Mouse (Mus musculus): Measurements from ENCODE around the gene Hpgd. TPM values are rescaled to one million over a fixed set of nuclear protein-coding genes. Genes with fewer than 3 reads are reported as not detected.

The Hpgd gene
- polyA plus RNA-seq, 1 experiment: 5.1 TPM

DNA sequence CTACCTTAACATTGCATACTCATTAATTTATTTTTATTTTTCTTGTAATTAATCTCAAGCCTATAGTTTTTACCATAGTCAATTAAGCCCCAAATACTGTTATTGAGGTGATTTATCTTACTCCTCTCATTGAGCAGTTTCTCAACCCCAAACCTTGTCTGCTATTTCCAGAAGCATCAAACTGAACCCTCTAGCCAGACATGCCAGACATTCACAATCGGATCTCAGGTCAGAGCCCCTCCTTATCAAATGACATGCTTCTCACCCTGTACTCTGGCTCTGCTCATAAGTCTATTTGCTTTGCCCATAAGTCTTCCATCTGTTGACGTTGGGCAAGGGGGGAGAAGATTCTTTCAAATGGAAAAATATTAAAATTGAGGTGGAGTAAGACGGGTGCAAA lies 33.3 kb downstream of the Hpgd start:
- H3K4me1 ChIP-seq (ENCODE audit: control insufficient read depth, insufficient read depth, low read length): no peaks in the 10 kb centered on the region

DNA sequence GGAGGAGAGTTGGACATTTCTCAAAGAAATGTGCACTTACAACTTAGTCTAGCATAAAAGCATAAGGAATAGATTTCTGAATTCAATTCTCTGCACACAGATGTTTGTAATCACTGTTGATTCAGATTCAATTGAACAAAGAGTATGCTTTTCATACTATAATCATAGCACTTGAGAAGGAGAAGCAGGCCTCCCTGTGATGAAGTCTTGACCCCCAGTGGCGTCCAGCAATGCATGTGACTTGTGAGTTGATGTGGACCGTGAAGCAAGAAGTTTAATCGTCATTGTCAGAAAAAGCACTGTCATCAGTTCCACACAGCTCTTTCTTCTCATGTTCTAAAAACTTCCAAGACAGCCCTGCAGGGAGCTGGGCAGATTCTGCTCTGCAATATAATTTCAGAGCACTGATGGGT lies 33.8 kb downstream of the Hpgd start:
- Histone ChIP-seq H3K36me3 (ENCODE audit: control insufficient read depth, insufficient read depth, low read length) (no peaks in the 10 kb centered on the region), H3K27ac (ENCODE audit: control insufficient read depth, insufficient read depth, low read depth, low read length) (no peak overlapping the region), H3K4me1 (ENCODE audit: control insufficient read depth, insufficient read depth, low read length) (no peaks in the 10 kb centered on the region), H3K27me3 (ENCODE audit: control insufficient read depth, insufficient read depth, low read length) (no peaks in the 10 kb centered on the region), H3K4me3 (ENCODE audit: control insufficient read depth, low read depth, low read length) (no peak overlapping the region)
- TF ChIP-seq POLR2A (IDR thresholded peaks at IDR 0.05; ENCODE audit: control insufficient read depth, low read depth, low read length) (no peak), CTCF (IDR thresholded peaks at IDR 0.05; ENCODE audit: control insufficient read depth, insufficient read depth, insufficient replicate concordance, low read depth, low read length) (no peak)

More for the DNA sequence above, 33.3 kb downstream of the Hpgd start:
- Histone ChIP-seq H3K27ac (ENCODE audit: control insufficient read depth, insufficient read depth, low read depth, low read length) (no peak overlapping the region), H3K27me3 (ENCODE audit: control insufficient read depth, insufficient read depth, low read length) (no peaks in the 10 kb centered on the region), H3K4me3 (ENCODE audit: control insufficient read depth, low read depth, low read length) (no peak overlapping the region), H3K36me3 (ENCODE audit: control insufficient read depth, insufficient read depth, low read length) (no peaks in the 10 kb centered on the region)
- TF ChIP-seq CTCF (IDR thresholded peaks at IDR 0.05; ENCODE audit: control insufficient read depth, insufficient read depth, insufficient replicate concordance, low read depth, low read length) (no peak), POLR2A (IDR thresholded peaks at IDR 0.05; ENCODE audit: control insufficient read depth, low read depth, low read length) (no peak)

DNA sequence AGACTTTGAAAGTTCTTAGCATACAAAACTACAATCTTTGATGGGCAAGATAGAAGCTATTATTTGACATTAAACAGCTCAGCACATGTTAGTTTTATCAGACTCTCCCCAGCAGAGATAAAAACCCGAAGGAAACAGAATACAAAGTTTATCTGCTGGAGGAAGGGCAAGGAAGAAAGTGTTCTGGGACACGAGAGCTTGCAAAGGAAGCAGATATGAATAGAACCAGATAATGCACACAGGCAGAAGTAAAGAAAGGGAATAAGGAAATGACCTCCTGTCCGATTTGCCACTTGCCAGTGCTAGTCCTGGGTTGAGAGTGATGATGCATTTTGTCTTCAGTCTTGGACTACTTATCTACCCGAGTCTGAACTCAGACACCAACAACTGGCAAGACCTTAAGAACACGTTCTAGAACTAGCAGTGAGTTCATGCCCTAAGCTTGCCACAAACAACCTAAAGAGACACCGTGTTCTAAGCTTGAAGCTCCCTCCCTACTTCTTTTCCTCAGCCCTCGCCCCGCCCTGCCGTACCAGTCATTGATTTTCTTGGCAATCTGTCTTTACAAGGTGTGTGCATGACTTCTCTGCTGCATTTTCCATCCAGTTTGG lies 41.1 kb downstream of the Hpgd start:
- peak overlapping the region; percentile 70 for H3K27ac ChIP-seq (ENCODE audit: control insufficient read depth, insufficient read depth, low read depth, low read length)
- no peak overlapping the region for H3K4me3 ChIP-seq (ENCODE audit: control insufficient read depth, low read depth, low read length)
- TF ChIP-seq CTCF (IDR thresholded peaks at IDR 0.05; ENCODE audit: control insufficient read depth, insufficient read depth, insufficient replicate concordance, low read depth, low read length) (no peak), POLR2A (IDR thresholded peaks at IDR 0.05; ENCODE audit: control insufficient read depth, low read depth, low read length) (no peak)
- no peaks in the 10 kb centered on the region for H3K27me3 ChIP-seq (ENCODE audit: control insufficient read depth, insufficient read depth, low read length)
- no peaks in the 10 kb centered on the region for H3K4me1 ChIP-seq (ENCODE audit: control insufficient read depth, insufficient read depth, low read length)
- no peaks in the 10 kb centered on the region for H3K36me3 ChIP-seq (ENCODE audit: control insufficient read depth, insufficient read depth, low read length)

DNA sequence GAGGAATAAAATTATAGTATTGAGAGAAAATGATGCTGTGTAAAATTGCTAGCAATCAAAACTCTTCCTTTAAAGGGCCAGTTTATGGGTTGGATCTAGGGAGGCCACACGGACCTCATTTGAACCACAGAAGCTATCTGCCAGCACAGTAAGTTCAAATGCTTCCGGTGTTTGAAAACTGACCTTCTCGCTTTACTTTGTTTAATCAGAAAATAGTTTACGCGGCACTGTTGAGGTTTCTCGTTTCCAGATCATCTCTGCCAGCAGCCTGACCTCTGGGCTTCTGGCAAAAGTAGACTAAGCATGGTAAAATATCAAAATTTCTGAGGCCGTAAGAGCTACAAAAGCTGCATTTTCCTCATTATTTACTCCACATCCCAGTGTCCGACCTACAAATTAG lies 42.4 kb downstream of the Hpgd start:
- Histone ChIP-seq H3K27ac (ENCODE audit: control insufficient read depth, insufficient read depth, low read depth, low read length) (no peak overlapping the region), H3K36me3 (ENCODE audit: control insufficient read depth, insufficient read depth, low read length) (no peaks in the 10 kb centered on the region), H3K27me3 (ENCODE audit: control insufficient read depth, insufficient read depth, low read length) (no peaks in the 10 kb centered on the region), H3K4me3 (ENCODE audit: control insufficient read depth, low read depth, low read length) (no peak overlapping the region), H3K4me1 (ENCODE audit: control insufficient read depth, insufficient read depth, low read length) (no peaks in the 10 kb centered on the region)
- TF ChIP-seq POLR2A (IDR thresholded peaks at IDR 0.05; ENCODE audit: control insufficient read depth, low read depth, low read length) (no peak), CTCF (IDR thresholded peaks at IDR 0.05; ENCODE audit: control insufficient read depth, insufficient read depth, insufficient replicate concordance, low read depth, low read length) (no peak)

DNA sequence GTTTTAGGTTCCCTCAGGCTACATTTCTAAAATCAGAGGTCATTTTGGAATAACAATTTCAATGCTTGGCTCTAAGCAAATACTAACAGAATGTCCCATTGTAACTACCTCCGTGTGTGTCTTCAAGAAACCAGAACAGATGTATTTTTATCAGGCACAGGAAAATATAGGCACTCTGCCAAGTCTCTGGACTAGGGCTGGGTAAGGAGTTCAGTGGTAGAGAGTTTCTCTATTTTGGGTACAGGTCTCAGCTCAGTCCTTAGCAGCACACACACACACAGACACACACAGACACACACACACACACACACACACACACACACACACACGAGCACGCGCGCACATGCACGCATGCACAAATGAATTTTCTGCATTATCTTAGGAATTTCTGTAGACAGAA lies 49.1 kb downstream of the Hpgd start:
- TF ChIP-seq CTCF (IDR thresholded peaks at IDR 0.05; ENCODE audit: control insufficient read depth, insufficient read depth, insufficient replicate concordance, low read depth, low read length) (no peak), POLR2A (IDR thresholded peaks at IDR 0.05; ENCODE audit: control insufficient read depth, low read depth, low read length) (no peak)

DNA sequence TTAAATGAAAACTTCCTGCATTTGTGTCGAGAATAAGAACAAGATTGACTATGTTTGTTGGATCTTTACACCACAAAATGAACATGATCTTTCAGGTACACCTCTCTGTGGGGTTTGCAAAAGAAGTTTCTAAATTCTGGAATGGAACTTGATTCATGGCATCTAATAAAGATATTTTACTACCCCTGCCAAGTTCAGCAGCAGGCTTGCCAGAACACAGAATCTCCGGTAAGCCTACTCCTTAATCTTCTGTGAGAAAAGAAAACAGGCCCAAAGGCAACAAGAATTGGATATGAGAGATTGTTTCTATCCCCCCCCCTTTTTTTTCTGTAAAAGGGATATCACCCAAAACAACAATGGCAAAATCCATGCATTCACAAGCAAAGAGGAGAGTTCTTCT lies 49.6 kb downstream of the Hpgd start:
- TF ChIP-seq POLR2A (IDR thresholded peaks at IDR 0.05; ENCODE audit: control insufficient read depth, low read depth, low read length) (no peak), CTCF (IDR thresholded peaks at IDR 0.05; ENCODE audit: control insufficient read depth, insufficient read depth, insufficient replicate concordance, low read depth, low read length) (no peak)
- H3K4me1 ChIP-seq (ENCODE audit: control insufficient read depth, insufficient read depth, low read length): no peaks in the 10 kb centered on the region
- no peaks in the 10 kb centered on the region for H3K36me3 ChIP-seq (ENCODE audit: control insufficient read depth, insufficient read depth, low read length)
- H3K4me3 ChIP-seq (ENCODE audit: control insufficient read depth, low read depth, low read length): no peak overlapping the region
- no peak overlapping the region for H3K27ac ChIP-seq (ENCODE audit: control insufficient read depth, insufficient read depth, low read depth, low read length)
- no peaks in the 10 kb centered on the region for H3K27me3 ChIP-seq (ENCODE audit: control insufficient read depth, insufficient read depth, low read length)

More for the DNA sequence above, 49.1 kb downstream of the Hpgd start:
- Histone ChIP-seq H3K36me3 (ENCODE audit: control insufficient read depth, insufficient read depth, low read length) (no peaks in the 10 kb centered on the region), H3K27me3 (ENCODE audit: control insufficient read depth, insufficient read depth, low read length) (no peaks in the 10 kb centered on the region), H3K27ac (ENCODE audit: control insufficient read depth, insufficient read depth, low read depth, low read length) (peak overlapping the region; percentile 37; the same call in 1 of the 2 replicates), H3K4me3 (ENCODE audit: control insufficient read depth, low read depth, low read length) (no peak overlapping the region), H3K4me1 (ENCODE audit: control insufficient read depth, insufficient read depth, low read length) (no peaks in the 10 kb centered on the region)

DNA sequence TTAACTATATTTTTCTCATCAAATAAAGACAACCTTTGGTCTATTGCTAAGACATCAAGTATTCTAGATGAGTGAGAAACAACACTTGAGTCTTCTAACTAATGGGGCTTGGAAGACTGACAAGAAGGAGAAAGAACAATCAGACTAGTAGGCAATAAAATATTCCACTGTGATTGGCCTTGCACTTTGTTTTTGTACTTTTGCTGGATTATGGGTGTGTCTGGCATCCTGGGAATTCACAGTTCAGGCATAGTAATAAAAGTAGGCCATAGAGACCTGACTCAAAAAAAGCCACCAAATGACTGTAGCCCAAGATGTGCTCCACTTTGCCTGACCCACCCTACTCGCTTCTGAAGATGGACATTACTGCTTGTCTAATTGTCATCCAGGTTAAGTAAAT lies 50.0 kb downstream of the Hpgd start:
- H3K27me3 ChIP-seq (ENCODE audit: control insufficient read depth, insufficient read depth, low read length): no peaks in the 10 kb centered on the region
- TF ChIP-seq POLR2A (IDR thresholded peaks at IDR 0.05; ENCODE audit: control insufficient read depth, low read depth, low read length): no peak
- no peak for TF ChIP-seq CTCF (IDR thresholded peaks at IDR 0.05; ENCODE audit: control insufficient read depth, insufficient read depth, insufficient replicate concordance, low read depth, low read length)

More for the DNA sequence above, 50.0 kb downstream of the Hpgd start:
- H3K4me1 ChIP-seq (ENCODE audit: control insufficient read depth, insufficient read depth, low read length): no peaks in the 10 kb centered on the region
- no peak overlapping the region; the same call in 1 of the 2 replicates for H3K27ac ChIP-seq (ENCODE audit: control insufficient read depth, insufficient read depth, low read depth, low read length)
- no peaks in the 10 kb centered on the region for H3K36me3 ChIP-seq (ENCODE audit: control insufficient read depth, insufficient read depth, low read length)
- H3K4me3 ChIP-seq (ENCODE audit: control insufficient read depth, low read depth, low read length): no peak overlapping the region
